Mouse (Mus musculus): Measurements from ENCODE around the gene Papln. TPM values are rescaled to one million over a fixed set of nuclear protein-coding genes. Genes with fewer than 3 reads are reported as not detected.

Papln gene
- total RNA-seq, 1 experiment: 0.62 TPM

DNA sequence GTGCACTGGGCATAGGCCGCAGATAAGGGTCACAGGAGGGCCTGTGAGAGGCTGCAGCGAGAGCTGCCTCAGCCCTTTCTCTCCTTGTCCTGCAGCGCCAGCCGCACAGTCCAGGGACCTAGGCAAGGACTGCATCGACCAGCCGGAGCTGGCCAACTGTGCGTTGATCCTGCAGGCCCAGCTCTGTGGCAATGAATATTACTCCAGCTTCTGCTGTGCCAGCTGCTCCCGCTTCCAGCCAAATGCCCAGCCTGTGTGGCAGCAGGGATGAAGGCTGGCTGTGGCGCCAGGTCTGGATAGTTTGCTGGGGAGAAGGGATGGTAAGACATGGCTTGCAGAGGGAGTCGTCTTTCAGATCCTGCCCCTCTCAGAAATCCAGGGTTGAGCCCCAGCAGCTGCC is 28.3 kb downstream of the Papln start:
- no peaks in the 10 kb centered on the region for H3K4me1 ChIP-seq (ENCODE audit: control insufficient read depth in 2 of 2, insufficient read depth in 2 of 2, low read length in 2 of 2, poor library complexity in 1 of 2)
- H3K9me3 ChIP-seq (ENCODE audit: control insufficient read depth, insufficient read depth, low read depth, low read length): no peaks in the 10 kb centered on the region
- no peak overlapping the region for H3K4me3 ChIP-seq (ENCODE audit: insufficient read depth in 1 of 2, low read depth in 1 of 2, low read length in 2 of 2, poor library complexity in 1 of 2, severe bottlenecking in 1 of 2)
- H3K9ac ChIP-seq (ENCODE audit: insufficient read depth, low read depth, low read length, poor library complexity, severe bottlenecking): no peak overlapping the region
- no peak for DNase-seq (ENCODE audit: low read depth, low spot score)
- no peak overlapping the region for H3K27ac ChIP-seq (ENCODE audit: insufficient read depth, low read depth, low read length, poor library complexity, severe bottlenecking)
- H3K36me3 ChIP-seq (ENCODE audit: control insufficient read depth, insufficient read depth, low read length, poor library complexity, severe bottlenecking): peaks cover 8% of the 10 kb centered on the region; the same call in 1 of the 2 replicates
- TF ChIP-seq MAFK (IDR thresholded peaks at IDR 0.05; ENCODE audit: insufficient read depth, low read depth, low read length) (no peak), ZNF384 (IDR thresholded peaks at IDR 0.05; ENCODE audit: low read depth, low read length) (no peak), ZC3H11A (IDR thresholded peaks at IDR 0.05; ENCODE audit: borderline replicate concordance, low read depth, low read length) (no peak), CHD2 (IDR thresholded peaks at IDR 0.05; ENCODE audit: low read depth, low read length) (no peak), HCFC1 (IDR thresholded peaks at IDR 0.05; ENCODE audit: borderline replicate concordance, insufficient read depth, low read length) (no peak)
- in situ Hi-C loops (cut with MboI; ENCODE audit: low sequenced_read_pairs in 2 of 2, unreplicated experiment in 2 of 2): no loop called here

DNA sequence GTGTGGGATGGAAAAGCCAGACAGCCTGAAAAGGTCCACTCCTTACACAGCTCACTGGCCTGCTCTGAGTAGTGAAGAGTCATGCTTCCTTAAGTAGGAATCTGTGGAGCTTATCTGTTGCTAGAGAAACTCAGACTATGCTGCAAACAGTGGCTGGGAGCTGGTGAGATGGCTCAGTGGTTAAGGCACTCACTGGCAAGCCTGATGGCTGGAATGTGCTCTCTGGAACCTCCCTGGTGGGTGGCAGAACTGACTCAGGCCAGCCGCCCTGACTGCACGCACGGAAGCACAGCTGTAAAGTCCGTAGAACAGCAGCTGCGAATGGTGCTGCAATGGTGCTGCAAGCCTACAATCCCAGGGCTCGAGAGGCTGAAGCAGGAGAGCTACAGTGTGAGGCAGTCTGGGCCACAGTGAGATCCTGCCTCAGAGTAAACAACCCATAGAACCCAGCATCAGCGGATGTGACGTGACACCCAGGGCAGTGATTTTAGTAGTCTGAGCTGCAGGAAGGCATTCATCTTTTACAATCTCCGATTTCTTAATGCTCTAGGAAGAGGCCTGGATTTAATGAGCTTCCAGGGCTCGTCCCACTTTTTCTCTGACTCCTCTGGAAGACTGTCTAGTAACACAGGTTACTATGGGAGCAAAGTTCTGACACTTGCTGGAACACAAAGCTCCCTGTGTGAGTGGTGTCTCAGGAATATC is 29.4 kb downstream of the Papln start:
- Histone ChIP-seq H3K27ac (ENCODE audit: insufficient read depth, low read depth, low read length, poor library complexity, severe bottlenecking) (no peak overlapping the region), H3K4me1 (ENCODE audit: control insufficient read depth in 2 of 2, insufficient read depth in 2 of 2, low read length in 2 of 2, poor library complexity in 1 of 2) (no peaks in the 10 kb centered on the region), H3K9ac (ENCODE audit: insufficient read depth, low read depth, low read length, poor library complexity, severe bottlenecking) (no peak overlapping the region), H3K36me3 (ENCODE audit: control insufficient read depth, insufficient read depth, low read length, poor library complexity, severe bottlenecking) (peaks cover 8% of the 10 kb centered on the region; the same call in 1 of the 2 replicates), H3K9me3 (ENCODE audit: control insufficient read depth, insufficient read depth, low read depth, low read length) (no peaks in the 10 kb centered on the region), H3K4me3 (ENCODE audit: insufficient read depth in 1 of 2, low read depth in 1 of 2, low read length in 2 of 2, poor library complexity in 1 of 2, severe bottlenecking in 1 of 2) (no peak overlapping the region)
- no peak for TF ChIP-seq MAFK (IDR thresholded peaks at IDR 0.05; ENCODE audit: insufficient read depth, low read depth, low read length)
- no peak for TF ChIP-seq ZC3H11A (IDR thresholded peaks at IDR 0.05; ENCODE audit: borderline replicate concordance, low read depth, low read length)
- no peak for TF ChIP-seq ZNF384 (IDR thresholded peaks at IDR 0.05; ENCODE audit: low read depth, low read length)
- TF ChIP-seq CHD2 (IDR thresholded peaks at IDR 0.05; ENCODE audit: low read depth, low read length): no peak
- no peak for TF ChIP-seq HCFC1 (IDR thresholded peaks at IDR 0.05; ENCODE audit: borderline replicate concordance, insufficient read depth, low read length)
- in situ Hi-C loops (cut with MboI; ENCODE audit: low sequenced_read_pairs in 2 of 2, unreplicated experiment in 2 of 2): no loop called here
- no peak for DNase-seq (ENCODE audit: low read depth, low spot score)

DNA sequence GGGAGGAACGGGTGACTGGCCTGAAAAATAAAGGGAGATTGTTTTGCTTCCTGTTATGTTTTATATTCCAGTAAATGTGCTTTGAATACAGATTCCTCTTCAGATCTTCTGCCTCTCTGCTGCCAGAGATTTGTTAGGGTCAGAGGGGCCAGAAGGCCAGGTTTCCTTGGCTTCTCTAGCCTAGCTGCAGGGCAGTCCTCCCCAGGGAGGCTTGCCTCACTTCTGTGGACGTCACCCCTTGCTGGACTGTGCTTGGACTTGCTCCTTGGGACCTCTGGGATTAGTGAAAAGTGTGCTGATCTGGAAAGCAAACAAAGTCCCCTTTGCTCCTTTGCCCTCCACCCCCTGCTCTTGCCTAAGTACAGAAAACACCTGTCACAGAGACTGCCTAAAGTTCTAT is 31.6 kb downstream of the Papln start:
- Histone ChIP-seq H3K4me1 (ENCODE audit: control insufficient read depth in 2 of 2, insufficient read depth in 2 of 2, low read length in 2 of 2, poor library complexity in 1 of 2) (no peaks in the 10 kb centered on the region), H3K36me3 (ENCODE audit: control insufficient read depth, insufficient read depth, low read length, poor library complexity, severe bottlenecking) (peaks cover 12% of the 10 kb centered on the region; the same call in 1 of the 2 replicates), H3K9ac (ENCODE audit: insufficient read depth, low read depth, low read length, poor library complexity, severe bottlenecking) (no peak overlapping the region), H3K4me3 (ENCODE audit: insufficient read depth in 1 of 2, low read depth in 1 of 2, low read length in 2 of 2, poor library complexity in 1 of 2, severe bottlenecking in 1 of 2) (no peak overlapping the region), H3K9me3 (ENCODE audit: control insufficient read depth, insufficient read depth, low read depth, low read length) (no peaks in the 10 kb centered on the region), H3K27ac (ENCODE audit: insufficient read depth, low read depth, low read length, poor library complexity, severe bottlenecking) (no peak overlapping the region)
- in situ Hi-C loops (cut with MboI; ENCODE audit: low sequenced_read_pairs in 2 of 2, unreplicated experiment in 2 of 2): no loop called here
- DNase-seq (ENCODE audit: low read depth, low spot score): no peak
- TF ChIP-seq ZNF384 (IDR thresholded peaks at IDR 0.05; ENCODE audit: low read depth, low read length) (no peak), CHD2 (IDR thresholded peaks at IDR 0.05; ENCODE audit: low read depth, low read length) (no peak), MAFK (IDR thresholded peaks at IDR 0.05; ENCODE audit: insufficient read depth, low read depth, low read length) (no peak), HCFC1 (IDR thresholded peaks at IDR 0.05; ENCODE audit: borderline replicate concordance, insufficient read depth, low read length) (no peak), ZC3H11A (IDR thresholded peaks at IDR 0.05; ENCODE audit: borderline replicate concordance, low read depth, low read length) (no peak)

DNA sequence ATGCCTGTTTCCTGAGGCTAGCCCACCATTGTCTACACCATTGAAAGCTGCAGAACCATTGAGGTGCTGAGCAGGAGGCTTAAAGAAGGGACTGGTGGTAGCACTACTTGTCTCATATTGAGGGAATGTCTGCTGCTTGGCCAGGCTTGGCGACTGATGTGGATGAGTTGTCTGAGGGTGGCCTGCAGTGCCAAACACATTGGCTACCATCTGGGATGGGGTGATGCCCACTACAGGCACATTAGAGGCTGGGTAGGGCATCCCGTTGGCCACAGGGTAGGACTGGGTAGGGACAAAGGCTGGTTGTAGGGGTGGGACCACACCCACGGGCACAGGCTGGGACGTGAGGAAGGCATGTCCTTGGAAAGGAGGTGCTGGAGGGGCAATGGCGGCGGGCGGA is 32.2 kb downstream of the Papln start:
- H3K4me1 ChIP-seq (ENCODE audit: control insufficient read depth in 2 of 2, insufficient read depth in 2 of 2, low read length in 2 of 2, poor library complexity in 1 of 2): no peaks in the 10 kb centered on the region
- DNase-seq (ENCODE audit: low read depth, low spot score): no peak
- in situ Hi-C loops (cut with MboI; ENCODE audit: low sequenced_read_pairs in 2 of 2, unreplicated experiment in 2 of 2): no loop called here
- H3K9me3 ChIP-seq (ENCODE audit: control insufficient read depth, insufficient read depth, low read depth, low read length): no peaks in the 10 kb centered on the region
- H3K36me3 ChIP-seq (ENCODE audit: control insufficient read depth, insufficient read depth, low read length, poor library complexity, severe bottlenecking): peaks cover 12% of the 10 kb centered on the region; the same call in 1 of the 2 replicates
- TF ChIP-seq ZC3H11A (IDR thresholded peaks at IDR 0.05; ENCODE audit: borderline replicate concordance, low read depth, low read length) (no peak), ZNF384 (IDR thresholded peaks at IDR 0.05; ENCODE audit: low read depth, low read length) (no peak), CHD2 (IDR thresholded peaks at IDR 0.05; ENCODE audit: low read depth, low read length) (no peak), MAFK (IDR thresholded peaks at IDR 0.05; ENCODE audit: insufficient read depth, low read depth, low read length) (no peak), HCFC1 (IDR thresholded peaks at IDR 0.05; ENCODE audit: borderline replicate concordance, insufficient read depth, low read length) (no peak)
- no peak overlapping the region for H3K4me3 ChIP-seq (ENCODE audit: insufficient read depth in 1 of 2, low read depth in 1 of 2, low read length in 2 of 2, poor library complexity in 1 of 2, severe bottlenecking in 1 of 2)
- H3K9ac ChIP-seq (ENCODE audit: insufficient read depth, low read depth, low read length, poor library complexity, severe bottlenecking): no peak overlapping the region
- H3K27ac ChIP-seq (ENCODE audit: insufficient read depth, low read depth, low read length, poor library complexity, severe bottlenecking): no peak overlapping the region

Data from ES-E14 (cell line).